Comparison of ENCODE assay signal across 20 mouse cellular contexts in genomic region chr5:73364107-73364864, GRCm38 (mm10). TPM values are rescaled to one million over a fixed set of nuclear protein-coding genes. Genes with fewer than 3 reads are reported as not detected.
A peak's percentile ranks its signal among the peaks of the same experiment; 100 is the strongest.
DNase-seq lines count a peak whose midpoint lies in the region; ATAC-seq and TF ChIP-seq lines count a peak whose summit lies in the region.
"Had no signal": no experiment of that assay in that cellular context is flagged by ENCODE, and none has a peak within 500 bp of the region (broad histone marks: within the 10 kb centered on the region; RNA-seq: fewer than 3 reads in every experiment).

No protein-coding gene starts in this region.

- peak; percentile 62 for ATAC-seq in intestine, embryonic 15.5 days
- ATAC-seq in intestine, postnatal 0 days: no peak
- ATAC-seq in erythroblast, adult 5-6 weeks (replicated peaks; ENCODE audit: low FRiP score, poor library complexity, severe bottlenecking): peak; percentile 90
- ATAC-seq in liver, embryonic 15.5 days (ENCODE audit: insufficient read depth): peak; percentile 93

- no peak for TF ChIP-seq CTCF in intestine, postnatal 0 days (IDR thresholded peaks at IDR 0.05; ENCODE audit: low read depth)

- no peaks in the 10 kb centered on the region for H3K9me3 ChIP-seq in intestine, embryonic 15.5 days
- H3K9me3 ChIP-seq in intestine, postnatal 0 days (ENCODE audit: control insufficient read depth): no peaks in the 10 kb centered on the region
- no peaks in the 10 kb centered on the region for H3K9me3 ChIP-seq in liver, embryonic 15.5 days (replicated peaks)
- H3K9me3 ChIP-seq: embryonic facial prominence, embryonic 10.5 days; hindbrain, embryonic 15.5 days; limb, embryonic 12.5 days; neural tube, embryonic 13.5 days had no signal

- 88% methylated on average over 2 of the region's 2 CpGs for WGBS in intestine, embryonic 15.5 days
- WGBS in intestine, postnatal 0 days: 81% methylated on average over 2 of the region's 2 CpGs
- 80% methylated on average over 2 of the region's 2 CpGs for WGBS in liver, embryonic 15.5 days (ENCODE audit: insufficient replicate concordance)

- H3K4me3 ChIP-seq in intestine, embryonic 15.5 days (replicated peaks): no peak overlapping the region
- H3K4me3 ChIP-seq in intestine, postnatal 0 days (ENCODE audit: low read depth, low read length): no peak overlapping the region
- no peak overlapping the region for H3K4me3 ChIP-seq in liver, embryonic 15.5 days (replicated peaks)
- H3K4me3 ChIP-seq: embryonic facial prominence, embryonic 10.5 days; hindbrain, embryonic 15.5 days; limb, embryonic 12.5 days; megakaryocyte, embryonic 14.5 days; neural tube, embryonic 13.5 days had no signal

- H3K9ac ChIP-seq in intestine, embryonic 15.5 days: no peak overlapping the region
- no peak overlapping the region for H3K9ac ChIP-seq in intestine, postnatal 0 days (ENCODE audit: low read depth, low read length)
- H3K9ac ChIP-seq in liver, embryonic 15.5 days: peak overlapping the region; percentile 16; the same call in 1 of the 2 replicates
- H3K9ac ChIP-seq: hindbrain, embryonic 15.5 days; limb, embryonic 12.5 days; neural tube, embryonic 13.5 days had no signal

- no peak overlapping the region for H3K4me2 ChIP-seq in intestine, embryonic 15.5 days (replicated peaks)
- no peak overlapping the region for H3K4me2 ChIP-seq in intestine, postnatal 0 days (replicated peaks; ENCODE audit: low read depth)
- H3K4me2 ChIP-seq in liver, embryonic 15.5 days: peak overlapping the region; percentile 47
- H3K4me2 ChIP-seq: hindbrain, embryonic 15.5 days; limb, embryonic 12.5 days; neural tube, embryonic 13.5 days had no signal

- no peak overlapping the region for H3K27ac ChIP-seq in intestine, embryonic 15.5 days
- H3K27ac ChIP-seq in intestine, postnatal 0 days (ENCODE audit: low read depth, low read length): no peak overlapping the region
- H3K27ac ChIP-seq in liver, embryonic 15.5 days (replicated peaks): peak overlapping the region; percentile 75
- H3K27ac ChIP-seq: embryonic facial prominence, embryonic 10.5 days; hindbrain, embryonic 15.5 days; limb, embryonic 12.5 days; neural tube, embryonic 13.5 days had no signal

- H3K27me3 ChIP-seq in intestine, embryonic 15.5 days (replicated peaks): no peaks in the 10 kb centered on the region
- no peaks in the 10 kb centered on the region for H3K27me3 ChIP-seq in intestine, postnatal 0 days (replicated peaks; ENCODE audit: control insufficient read depth, insufficient read depth, low read length)
- peaks cover 34% of the 10 kb centered on the region for H3K27me3 ChIP-seq in liver, embryonic 15.5 days
- H3K27me3 ChIP-seq: hindbrain, embryonic 15.5 days had no signal

- H3K4me1 ChIP-seq in intestine, embryonic 15.5 days (replicated peaks): peaks cover 7% of the 10 kb centered on the region
- peaks cover 10% of the 10 kb centered on the region for H3K4me1 ChIP-seq in intestine, postnatal 0 days (replicated peaks; ENCODE audit: control insufficient read depth, insufficient read depth, low read length)
- H3K4me1 ChIP-seq in liver, embryonic 15.5 days (replicated peaks): peaks cover 36% of the 10 kb centered on the region

- DNase-seq in kidney, postnatal 10 days: no peak
- no peak for DNase-seq in ovary, postnatal 36 days (ENCODE audit: low spot score)
- no peak for DNase-seq in lung, postnatal 36 days
- DNase-seq: adrenal gland, postnatal 25 days; cerebellum, postnatal 25 days; gastrocnemius, postnatal 36 days; heart, postnatal 10 days; kidney, adult 2 months; retina, postnatal 1 day; thymus, postnatal 36 days had no signal

- no peaks in the 10 kb centered on the region for H3K36me3 ChIP-seq in intestine, embryonic 15.5 days
- no peaks in the 10 kb centered on the region for H3K36me3 ChIP-seq in intestine, postnatal 0 days (ENCODE audit: control insufficient read depth, insufficient read depth)
- no peaks in the 10 kb centered on the region for H3K36me3 ChIP-seq in liver, embryonic 15.5 days (replicated peaks)
- H3K36me3 ChIP-seq: embryonic facial prominence, embryonic 10.5 days; hindbrain, embryonic 15.5 days; limb, embryonic 12.5 days; neural tube, embryonic 13.5 days had no signal

RNA-seq across cellular contexts. Expression of gene Ociad2, which starts 23.5 kb away (rescaled TPM):
- 192 and 216 TPM in 2 replicates for polyA plus RNA-seq in intestine, embryonic 15.5 days (2015; fragmentation: Nextera tagmentation; extraction: Ambion mirVana)
- polyA plus RNA-seq in intestine, postnatal 0 days (2015; fragmentation: Nextera tagmentation; extraction: Ambion mirVana): 225 and 241 TPM in 2 replicates
- total RNA-seq in erythroblast, adult 5-6 weeks (2015; ENCODE audit: low replicate concordance): not detected in 2 replicates
- not detected in 2 replicates for total RNA-seq in erythroblast, adult 5-6 weeks (2017; ENCODE audit: low replicate concordance)
- 3.9 and 5.9 TPM in 2 replicates for polyA plus RNA-seq in liver, embryonic 15.5 days (2015; fragmentation: Nextera tagmentation; extraction: Ambion mirVana)
- total RNA-seq: monocyte, adult 5-6 weeks had no signal

RNA-seq across cellular contexts. Expression of gene Cwh43, which starts 41.6 kb away (rescaled TPM):
- 0.15 and 0.20 TPM in 2 replicates for polyA plus RNA-seq in intestine, embryonic 15.5 days (2015; fragmentation: Nextera tagmentation; extraction: Ambion mirVana)
- 0.34 and 0.84 TPM in 2 replicates for polyA plus RNA-seq in intestine, postnatal 0 days (2015; fragmentation: Nextera tagmentation; extraction: Ambion mirVana)
- total RNA-seq in erythroblast, adult 5-6 weeks (2015; ENCODE audit: low replicate concordance): not detected in 2 replicates
- not detected in 2 replicates for total RNA-seq in erythroblast, adult 5-6 weeks (2017; ENCODE audit: low replicate concordance)
- polyA plus RNA-seq in liver, embryonic 15.5 days (2015; fragmentation: Nextera tagmentation; extraction: Ambion mirVana): not detected in 2 replicates
- total RNA-seq: gastrocnemius, postnatal 36 days; heart, postnatal 10 days; monocyte, adult 5-6 weeks had no signal
- polyA plus RNA-seq: embryonic facial prominence, embryonic 10.5 days; limb, embryonic 12.5 days had no signal

Comparison
In these comparisons a context has a peak if more than half of its experiments do, and no peak if none do; other contexts are left out.
1. RNA of gene Ociad2, which starts 23.5 kb away (polyA plus RNA-seq): 225 to 241 TPM in intestine, postnatal 0 days and 192 to 216 TPM in intestine, embryonic 15.5 days; 3.9 to 5.9 TPM in liver, embryonic 15.5 days; every median in the first group is over 10 times any median in the second.